Mouse (Mus musculus) liver, postnatal 0 days (tissue): ENCODE results near the gene Gm49378. TPM values are rescaled to one million over a fixed set of nuclear protein-coding genes. Genes with fewer than 3 reads are reported as not detected.
A peak's percentile ranks its signal among the peaks of the same experiment; 100 is the strongest.

Source experiments
- ATAC-seq: fragments of 200-750 bp; cut with Nextera tagmentation; 2 replicates; pipeline ENCODE4 v1.8.0; 2017; ENCODE audit warnings: mild to moderate bottlenecking, moderate library complexity
- DNase-seq: peaks from one replicate; pipeline ENCODE4 v3.0.0-alpha.2; 2016
- H3K27ac ChIP-seq: fragments of 300-500 bp; sonication (generic); 2 replicates; pipeline ENCODE4 v1.5.1; 2014; ENCODE audit warnings: antibody characterized with exemption, moderate library complexity, mild to moderate bottlenecking, low read depth
- H3K27me3 ChIP-seq: fragments of 300-500 bp; sonication (generic); 2 replicates; pipeline ENCODE4 v1.6.1; 2014; ENCODE audit warnings: low read length, control low read depth, mixed read lengths; ENCODE audit not compliant: insufficient read depth
- H3K36me3 ChIP-seq: fragments of 300-500 bp; sonication (generic); replicated peaks from 2 replicates; pipeline ENCODE4 v1.6.1; 2014; ENCODE audit warnings: mild to moderate bottlenecking, control low read depth, low read length, moderate library complexity, mixed read lengths; ENCODE audit not compliant: insufficient read depth
- H3K4me1 ChIP-seq: fragments of 300-500 bp; sonication (generic); 2 replicates; pipeline ENCODE4 v1.6.1; 2014; ENCODE audit warnings: antibody characterized with exemption, mild to moderate bottlenecking, control low read depth; ENCODE audit not compliant: insufficient read depth
- H3K4me2 ChIP-seq: fragments of 300-500 bp; sonication (generic); 2 replicates; pipeline ENCODE4 v1.6.1; 2014; ENCODE audit warnings: low read depth, mild to moderate bottlenecking, low read length, moderate library complexity, mixed read lengths
- H3K4me3 ChIP-seq: fragments of 300-500 bp; sonication (generic); 2 replicates; pipeline ENCODE4 v1.5.1; 2014; ENCODE audit warnings: low read depth, low read length
- H3K9ac ChIP-seq: fragments of 300-500 bp; sonication (generic); replicated peaks from 2 replicates; pipeline ENCODE4 v1.6.1; 2014; ENCODE audit warnings: mild to moderate bottlenecking, moderate library complexity
- H3K9me3 ChIP-seq: fragments of 300-500 bp; sonication (generic); 2 replicates; pipeline ENCODE4 v1.6.1; 2016; ENCODE audit warnings: mild to moderate bottlenecking, control low read depth, low read length, mixed read lengths
- CTCF ChIP-seq: sonication (generic); IDR thresholded peaks from 2 replicates; pipeline ENCODE4 v1.5.1; 2016; ENCODE audit warnings: antibody characterized with exemption, low read depth
- EP300 ChIP-seq: IDR thresholded peaks from 2 replicates; pipeline ENCODE4 v1.6.1; 2016; ENCODE audit warnings: antibody characterized with exemption, low read depth, mild to moderate bottlenecking
- WGBS: fragments of 180-500 bp; shearing (Covaris S2); extraction: QIAGEN DNeasy Blood & Tissue Kit; methylation state at CpG from one replicate; pipeline ENCODE4 v1.1.7; 2014; ENCODE audit not compliant: insufficient replicate concordance; 5-methylcytosine and 5-hydroxymethylcytosine counted together
- polyA plus RNA-seq: library from polyadenylated mRNA; unstranded; fragments of >200 nt; fragmentation: Nextera tagmentation; extraction: Ambion mirVana; gene quantifications from 2 replicates; pipeline ENCODE4 v1.2.1, GENCODE M21; 2015

Gm49378 gene
- polyA plus RNA-seq, result 0.99 and 1.6 TPM in 2 replicates

- peaks cover 62% of the 10 kb centered on the region for H3K36me3 ChIP-seq
Observed at GRCm38 (mm10) chr14:55637795-55638194, at the start of gene Gm49378. Gene Gm49378 (minus strand): TSS chr14:55637895.

DNA sequence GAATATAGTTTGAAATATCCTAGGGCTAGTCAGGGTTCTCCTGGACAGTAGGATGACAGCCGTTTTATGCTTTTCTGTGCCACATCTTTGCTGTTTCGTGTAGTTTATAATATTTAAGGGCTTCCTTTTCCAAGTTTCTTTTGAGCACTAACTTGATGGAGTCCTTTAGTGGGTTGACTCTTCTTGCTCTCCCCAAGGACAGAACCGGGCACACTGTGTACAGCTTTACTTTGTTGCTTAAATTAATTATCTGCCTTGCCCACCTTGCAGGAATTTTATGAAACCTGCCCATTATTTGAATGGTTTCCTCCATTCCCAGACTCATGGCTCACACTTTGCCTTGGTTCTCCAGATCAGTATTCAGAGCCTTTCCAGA lies 44.4 kb upstream of the Gm49378 start:
- H3K4me2 ChIP-seq, result peak overlapping the region; percentile 76
- peak overlapping the region; percentile 73 for H3K4me3 ChIP-seq
- WGBS, result 11% methylated on average over 3 of the region's 3 CpGs
- H3K4me1 ChIP-seq, result peaks cover 10% of the 10 kb centered on the region; the same call in 1 of the 2 replicates
- peaks cover 33% of the 10 kb centered on the region for H3K36me3 ChIP-seq
- DNase-seq (no peak), ATAC-seq (peak; percentile 3)
- peak overlapping the region; percentile 82 for H3K27ac ChIP-seq
- no peak for TF ChIP-seq CTCF
- TF ChIP-seq EP300, result no peak
- no peaks in the 10 kb centered on the region for H3K9me3 ChIP-seq
- peak overlapping the region; percentile 64 for H3K9ac ChIP-seq
- no peaks in the 10 kb centered on the region for H3K27me3 ChIP-seq

More at GRCm38 (mm10) chr14:55637795-55638194, at the start of gene Gm49378:
- WGBS, result 97% methylated on average over 9 of the region's 9 CpGs
- Histone ChIP-seq H3K27me3 (no peaks in the 10 kb centered on the region), H3K9ac (no peak within 1 kb of the TSS), H3K4me3 (no peak within 1 kb of the TSS), H3K27ac (no peak within 1 kb of the TSS), H3K9me3 (no peaks in the 10 kb centered on the region), H3K4me1 (peaks cover 14% of the 10 kb centered on the region), H3K4me2 (no peak within 1 kb of the TSS)
- TF ChIP-seq CTCF (no peak), EP300 (no peak)
- DNase-seq (no peak), ATAC-seq (no peak)

- H3K36me3 ChIP-seq, result peaks cover 39% of the 10 kb centered on the region
- WGBS, result 3% methylated on average over 66 of the region's 66 CpGs
Observed at GRCm38 (mm10) chr14:55681160-55682117, 43.7 kb upstream of the Gm49378 start, which contains the start of gene Tinf2. Gene Tinf2 (minus strand): TSS chr14:55681820.

GRCm38 (mm10) chr14:55677615-55678014 lies 39.9 kb upstream of the Gm49378 start:
- no peak for ATAC-seq
- Histone ChIP-seq H3K9ac (no peak overlapping the region), H3K4me1 (peaks cover 19% of the 10 kb centered on the region; the same call in 1 of the 2 replicates), H3K4me2 (no peak overlapping the region), H3K36me3 (peaks cover 54% of the 10 kb centered on the region), H3K4me3 (no peak overlapping the region), H3K27me3 (no peaks in the 10 kb centered on the region), H3K27ac (no peak overlapping the region), H3K9me3 (no peaks in the 10 kb centered on the region)
- 80% methylated on average over 4 of the region's 4 CpGs for WGBS
- DNase-seq, result no peak
- no peak for TF ChIP-seq EP300
- no peak for TF ChIP-seq CTCF

More at GRCm38 (mm10) chr14:55681160-55682117, 43.7 kb upstream of the Gm49378 start, which contains the start of gene Tinf2:
- peaks cover 10% of the 10 kb centered on the region; the same call in 1 of the 2 replicates for H3K4me1 ChIP-seq
- no peaks in the 10 kb centered on the region for H3K9me3 ChIP-seq
- DNase-seq (peak; percentile 96), ATAC-seq (peak; percentile 96)
- peak within 1 kb of the TSS; percentile 82 for H3K27ac ChIP-seq
- peak within 1 kb of the TSS; percentile 76 for H3K4me2 ChIP-seq
- TF ChIP-seq CTCF (peak; percentile 91), EP300 (peak; percentile 79)
- H3K4me3 ChIP-seq, result peak within 1 kb of the TSS; percentile 73
- H3K27me3 ChIP-seq, result no peaks in the 10 kb centered on the region
- peak within 1 kb of the TSS; percentile 78 for H3K9ac ChIP-seq

DNA sequence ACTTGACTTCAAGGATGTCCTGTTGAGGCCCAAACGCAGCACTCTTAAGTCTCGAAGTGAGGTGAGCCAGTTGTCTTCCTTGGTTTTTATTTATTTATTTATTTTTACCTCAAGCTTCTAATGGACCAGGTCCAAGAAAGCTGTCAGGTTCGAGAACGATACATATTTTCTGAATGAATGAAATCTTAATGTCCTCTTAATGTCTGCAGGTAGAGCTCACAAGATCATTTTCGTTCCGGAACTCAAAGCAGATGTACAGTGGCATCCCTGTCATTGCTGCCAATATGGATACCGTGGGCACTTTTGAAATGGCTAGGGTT lies 35.0 kb upstream of the Gm49378 start:
- ATAC-seq (no peak), DNase-seq (no peak)
- Histone ChIP-seq H3K4me2 (peak overlapping the region; percentile 79), H3K9ac (peak overlapping the region; percentile 68; the same call in 1 of the 2 replicates), H3K27me3 (no peaks in the 10 kb centered on the region), H3K36me3 (peaks cover 26% of the 10 kb centered on the region), H3K27ac (peak overlapping the region; percentile 78; the same call in 1 of the 2 replicates), H3K4me3 (peak overlapping the region; percentile 68), H3K9me3 (no peaks in the 10 kb centered on the region), H3K4me1 (peaks cover 13% of the 10 kb centered on the region)
- WGBS, result 62% methylated on average over 7 of the region's 7 CpGs
- TF ChIP-seq EP300 (no peak), CTCF (no peak)
